Mouse (Mus musculus) hindbrain, postnatal 0 days (tissue): ENCODE measurements at regions not wholly inside any gene's neighbourhood (a gene's known extent, or its start where the extent isn't known, plus 50 kb on each side); places are given as distances from the start of the nearest gene placed in this dataset.

Experiments used
- ATAC-seq: fragments of 200-750 bp; cut with Nextera tagmentation; 2 replicates; pipeline ENCODE4 v1.8.0; 2017; ENCODE audit warnings: mild to moderate bottlenecking, moderate TSS enrichment, moderate library complexity
- DNase-seq: peaks from one replicate; pipeline ENCODE4 v3.0.0-alpha.2; 2015; ENCODE audit warnings: low spot score
- H3K27ac ChIP-seq: fragments of 300-500 bp; sonication (generic); 2 replicates; pipeline ENCODE4 v1.5.1; 2014; ENCODE audit warnings: mild to moderate bottlenecking
- H3K27me3 ChIP-seq: fragments of 300-500 bp; sonication (generic); 2 replicates; pipeline ENCODE4 v1.6.1; 2014; ENCODE audit warnings: low read length, mixed read lengths; ENCODE audit not compliant: insufficient read depth
- H3K36me3 ChIP-seq: fragments of 300-500 bp; sonication (generic); 2 replicates; pipeline ENCODE4 v1.6.1; 2014; ENCODE audit warnings: low read length, mixed read lengths; ENCODE audit not compliant: insufficient read depth
- H3K4me1 ChIP-seq: fragments of 300-500 bp; sonication (generic); 2 replicates; pipeline ENCODE4 v1.6.1; 2014; ENCODE audit warnings: antibody characterized with exemption, low read length, mixed read lengths; ENCODE audit not compliant: insufficient read depth
- H3K4me2 ChIP-seq: fragments of 300-500 bp; sonication (generic); 2 replicates; pipeline ENCODE4 v1.6.1; 2014; ENCODE audit warnings: low read depth, mild to moderate bottlenecking, low read length, moderate library complexity, mixed read lengths
- H3K4me3 ChIP-seq: fragments of 300-500 bp; sonication (generic); 2 replicates; pipeline ENCODE4 v1.5.1; 2014; ENCODE audit warnings: low read length
- H3K9ac ChIP-seq: fragments of 300-500 bp; sonication (generic); replicated peaks from 2 replicates; pipeline ENCODE4 v1.6.1; 2014; ENCODE audit warnings: mild to moderate bottlenecking, low read length, moderate library complexity, mixed read lengths
- H3K9me3 ChIP-seq: fragments of 300-500 bp; sonication (generic); 2 replicates; pipeline ENCODE4 v1.6.1; 2016; ENCODE audit warnings: low read length, mixed read lengths
- CTCF ChIP-seq: IDR thresholded peaks from 2 replicates; pipeline ENCODE4 v1.5.1; 2016; ENCODE audit warnings: antibody characterized with exemption, control low read depth, low read depth
- WGBS: fragments of 180-500 bp; shearing (Covaris S2); extraction: QIAGEN DNeasy Blood & Tissue Kit; methylation state at CpG from one replicate; pipeline ENCODE4 v1.1.7; 2014; 5-methylcytosine and 5-hydroxymethylcytosine counted together

- 76% methylated on average over 4 of the region's 4 CpGs for WGBS
- TF ChIP-seq CTCF, result no peak
Measured at GRCm38 (mm10) chr13:60101651-60102050, 75.5 kb downstream of the Gas1 start.

GRCm38 (mm10) chr13:60100130-60101112, 76.7 kb downstream of the Gas1 start:
- WGBS, result 57% methylated on average over 12 of the region's 12 CpGs
- TF ChIP-seq CTCF, result no peak
- H3K9ac ChIP-seq, result no peak overlapping the region
- H3K4me3 ChIP-seq, result no peak overlapping the region
- no peaks in the 10 kb centered on the region for H3K36me3 ChIP-seq
- no peaks in the 10 kb centered on the region for H3K9me3 ChIP-seq
- H3K4me2 ChIP-seq, result no peak overlapping the region
- ATAC-seq (peak; percentile 73), DNase-seq (peak; percentile 74)
- H3K27ac ChIP-seq, result no peak overlapping the region
- H3K4me1 ChIP-seq, result no peaks in the 10 kb centered on the region
- H3K27me3 ChIP-seq, result no peaks in the 10 kb centered on the region

More at GRCm38 (mm10) chr13:60101651-60102050, 75.5 kb downstream of the Gas1 start:
- Histone ChIP-seq H3K27ac (no peak overlapping the region), H3K36me3 (no peaks in the 10 kb centered on the region), H3K27me3 (no peaks in the 10 kb centered on the region), H3K4me3 (no peak overlapping the region), H3K4me1 (no peaks in the 10 kb centered on the region), H3K4me2 (no peak overlapping the region), H3K9ac (no peak overlapping the region), H3K9me3 (no peaks in the 10 kb centered on the region)
- no peak for ATAC-seq
- no peak for DNase-seq

GRCm38 (mm10) chr13:60099469-60100129, 77.6 kb downstream of the Gas1 start:
- Histone ChIP-seq H3K9me3 (no peaks in the 10 kb centered on the region), H3K27me3 (no peaks in the 10 kb centered on the region), H3K4me2 (no peak overlapping the region), H3K9ac (no peak overlapping the region), H3K27ac (no peak overlapping the region), H3K4me1 (no peaks in the 10 kb centered on the region), H3K4me3 (no peak overlapping the region), H3K36me3 (no peaks in the 10 kb centered on the region)
- ATAC-seq (no peak), DNase-seq (peak; percentile 40)
- WGBS, result 49% methylated on average over 14 of the region's 14 CpGs
- TF ChIP-seq CTCF, result peak; percentile 60

- ATAC-seq, result no peak
- Histone ChIP-seq H3K4me2 (no peak overlapping the region), H3K4me3 (no peak overlapping the region), H3K27me3 (no peaks in the 10 kb centered on the region), H3K36me3 (no peaks in the 10 kb centered on the region), H3K9me3 (no peaks in the 10 kb centered on the region), H3K27ac (no peak overlapping the region), H3K9ac (no peak overlapping the region), H3K4me1 (no peaks in the 10 kb centered on the region)
- DNase-seq, result no peak
- WGBS, result 81% methylated on average over 3 of the region's 3 CpGs
- TF ChIP-seq CTCF, result no peak
Measured at GRCm38 (mm10) chr13:60098394-60098793, 78.8 kb downstream of the Gas1 start.

- no peak overlapping the region for H3K9ac ChIP-seq
- ATAC-seq, result no peak
- no peak overlapping the region for H3K27ac ChIP-seq
- no peaks in the 10 kb centered on the region for H3K27me3 ChIP-seq
- H3K36me3 ChIP-seq, result no peaks in the 10 kb centered on the region
- no peak for TF ChIP-seq CTCF
- H3K4me2 ChIP-seq, result no peak overlapping the region
- no peak overlapping the region for H3K4me3 ChIP-seq
- DNase-seq, result no peak
- no peaks in the 10 kb centered on the region for H3K9me3 ChIP-seq
- H3K4me1 ChIP-seq, result no peaks in the 10 kb centered on the region
- 57% methylated on average over 6 of the region's 6 CpGs for WGBS
Measured at GRCm38 (mm10) chr13:60097776-60098175, 79.4 kb downstream of the Gas1 start.

- TF ChIP-seq CTCF, result no peak
- no peak overlapping the region for H3K4me2 ChIP-seq
- H3K27ac ChIP-seq, result no peak overlapping the region
- H3K36me3 ChIP-seq, result no peaks in the 10 kb centered on the region
- no peak overlapping the region for H3K9ac ChIP-seq
- 50% methylated on average over 8 of the region's 8 CpGs for WGBS
- H3K4me3 ChIP-seq, result no peak overlapping the region
- no peaks in the 10 kb centered on the region for H3K9me3 ChIP-seq
- DNase-seq, result peak; percentile 20
- no peaks in the 10 kb centered on the region for H3K4me1 ChIP-seq
- no peak for ATAC-seq
- H3K27me3 ChIP-seq, result no peaks in the 10 kb centered on the region
Measured at GRCm38 (mm10) chr13:60086657-60087056, 90.5 kb downstream of the Gas1 start.

GRCm38 (mm10) chr13:60084975-60085374, 92.2 kb downstream of the Gas1 start:
- H3K4me3 ChIP-seq, result no peak overlapping the region
- no peak overlapping the region for H3K9ac ChIP-seq
- H3K27me3 ChIP-seq, result no peaks in the 10 kb centered on the region
- DNase-seq (peak; percentile 61), ATAC-seq (peak; percentile 68)
- H3K9me3 ChIP-seq, result no peaks in the 10 kb centered on the region
- TF ChIP-seq CTCF, result no peak
- H3K27ac ChIP-seq, result no peak overlapping the region
- no peaks in the 10 kb centered on the region for H3K36me3 ChIP-seq
- 14% methylated on average over 12 of the region's 12 CpGs for WGBS
- no peaks in the 10 kb centered on the region for H3K4me1 ChIP-seq
- H3K4me2 ChIP-seq, result peak overlapping the region; percentile 11; the same call in 1 of the 2 replicates
